ENCODE assay signal across 5 mouse cellular contexts in genomic region chr11:8532771-8533170, GRCm38 (mm10).
A peak's percentile ranks its signal among the peaks of the same experiment; 100 is the strongest.
DNase-seq lines count a peak whose midpoint lies in the region; ATAC-seq and TF ChIP-seq lines count a peak whose summit lies in the region.
"Not testable (repeated sequence)": the region's sequence is repeated elsewhere in the genome, so short reads cannot be mapped to it uniquely, and the experiment has no call there.

No protein-coding gene starts in this region.

- peaks cover 64% of the 10 kb centered on the region for H3K36me3 ChIP-seq in intestine, postnatal 0 days (ENCODE audit: control insufficient read depth, insufficient read depth)
- peaks cover 65% of the 10 kb centered on the region for H3K36me3 ChIP-seq in kidney, embryonic 15.5 days
- H3K36me3 ChIP-seq in limb, embryonic 11.5 days (ENCODE audit: control insufficient read depth, insufficient read depth, low read length); myocyte (ENCODE audit: control insufficient read depth, insufficient read depth): not testable (repeated sequence)

- TF ChIP-seq CTCF in intestine, postnatal 0 days (IDR thresholded peaks at IDR 0.05; ENCODE audit: low read depth), result not testable (repeated sequence)

- not testable (repeated sequence) for H3K4me1 ChIP-seq in intestine, postnatal 0 days (replicated peaks; ENCODE audit: control insufficient read depth, insufficient read depth, low read length); limb, embryonic 11.5 days (ENCODE audit: control insufficient read depth, insufficient read depth, low read length)
- H3K4me1 ChIP-seq in kidney, embryonic 15.5 days, result peaks cover 21% of the 10 kb centered on the region

- not testable (repeated sequence) for TF ChIP-seq POLR2A in myocyte (IDR thresholded peaks at IDR 0.05; ENCODE audit: insufficient read length, low read depth)

- H3K9ac ChIP-seq in intestine, postnatal 0 days (ENCODE audit: low read depth, low read length); kidney, embryonic 15.5 days; limb, embryonic 11.5 days (ENCODE audit: low read length): not testable (repeated sequence)

- not testable (repeated sequence) for H3ac ChIP-seq in myocyte (ENCODE audit: control insufficient read depth, insufficient read length)

- ATAC-seq in intestine, postnatal 0 days, result 0 out of 2 replicates have a peak, but pooled peaks have one; percentile 17
- not testable (repeated sequence) for ATAC-seq in kidney, embryonic 15.5 days (replicated peaks; ENCODE audit: low FRiP score)
- peak; percentile 14; the same call in 1 of the 2 replicates for ATAC-seq in limb, embryonic 11.5 days (ENCODE audit: insufficient number of reproducible peaks, low FRiP score, low TSS enrichment, low read depth)

- H3K4me3 ChIP-seq in intestine, postnatal 0 days (ENCODE audit: low read depth, low read length); kidney, embryonic 15.5 days (replicated peaks); limb, embryonic 11.5 days (ENCODE audit: low read depth, low read length); myocyte: not testable (repeated sequence)

- DNase-seq in heart, adult 11 months, result peak; percentile 49
- DNase-seq in limb, embryonic 11.5 days (ENCODE audit: low spot score), result not testable (repeated sequence)

- not testable (repeated sequence) for H3K27me3 ChIP-seq in intestine, postnatal 0 days (replicated peaks; ENCODE audit: control insufficient read depth, insufficient read depth, low read length); kidney, embryonic 15.5 days; limb, embryonic 11.5 days (ENCODE audit: control insufficient read depth, insufficient read depth, low read length); myocyte (ENCODE audit: control insufficient read depth, insufficient read depth, insufficient read length)

- 91% methylated on average over 3 of the region's 3 CpGs for WGBS in intestine, postnatal 0 days
- WGBS in kidney, embryonic 15.5 days, result 93% methylated on average over 3 of the region's 3 CpGs
- WGBS in limb, embryonic 11.5 days, result 91% methylated on average over 3 of the region's 3 CpGs

- H3K9me3 ChIP-seq in intestine, postnatal 0 days (ENCODE audit: control insufficient read depth); kidney, embryonic 15.5 days (replicated peaks); limb, embryonic 11.5 days (ENCODE audit: control insufficient read depth, low read length): not testable (repeated sequence)

- not testable (repeated sequence) for H3K4me2 ChIP-seq in intestine, postnatal 0 days (replicated peaks; ENCODE audit: low read depth); kidney, embryonic 15.5 days; limb, embryonic 11.5 days (ENCODE audit: low read depth, severe bottlenecking); myocyte (ENCODE audit: low read depth)

- not testable (repeated sequence) for H3K27ac ChIP-seq in intestine, postnatal 0 days (ENCODE audit: low read depth, low read length); limb, embryonic 11.5 days (replicated peaks; ENCODE audit: low read depth, low read length)
- peak overlapping the region; percentile 38; the same call in 1 of the 2 replicates for H3K27ac ChIP-seq in kidney, embryonic 15.5 days

- H3K79me2 ChIP-seq in myocyte (ENCODE audit: control insufficient read depth, insufficient read depth), result not testable (repeated sequence)

TF ChIP-seq in myocyte, 11 proteins besides CTCF, POLR2A, EP300 and RAD21:
- peak; percentile 49 for TF ChIP-seq TCF3 (IDR thresholded peaks at IDR 0.05; ENCODE audit: insufficient read length, low read depth)
- peak in 2 of 3 experiments; percentile 42 to 77 for TF ChIP-seq MYOD1 (IDR thresholded peaks at IDR 0.05; ENCODE audit: control insufficient read depth in 1 of 3, insufficient read length in 2 of 3, low read depth in 2 of 3)
- TF ChIP-seq MYOG (IDR thresholded peaks at IDR 0.05; ENCODE audit: control insufficient read depth in 1 of 3, insufficient read depth in 1 of 3, insufficient read length in 2 of 3, low read depth in 2 of 3), result peak in 2 of 3 experiments; percentile 83
